Comparison of ENCODE assay signal across 10 mouse cellular contexts in the genomic region with DNA sequence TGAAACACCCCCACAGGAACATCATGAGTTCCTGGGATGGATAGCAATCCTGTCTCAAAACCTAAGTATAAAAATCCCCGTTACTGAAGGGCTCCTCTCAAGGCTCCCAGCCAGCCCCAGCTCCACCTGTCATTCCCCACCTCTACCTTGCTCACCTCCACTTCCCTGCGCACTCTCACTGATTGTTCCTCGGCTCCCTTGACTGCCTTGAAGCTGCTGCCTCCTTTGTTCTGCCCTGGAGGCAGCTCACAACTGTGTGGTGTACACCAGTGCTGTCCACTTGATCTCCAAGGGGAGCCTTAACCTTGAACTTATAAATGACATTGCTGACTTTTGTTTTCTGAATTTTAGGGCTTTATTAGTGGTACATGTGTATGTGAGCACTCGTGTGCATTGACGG. TPM values are rescaled to one million over a fixed set of nuclear protein-coding genes. Genes with fewer than 3 reads are reported as not detected.
A peak's percentile ranks its signal among the peaks of the same experiment; 100 is the strongest.
DNase-seq lines count a peak whose midpoint lies in the region; ATAC-seq lines count a peak whose summit lies in the region.
"Had no signal": no experiment of that assay in that cellular context is flagged by ENCODE, and none has a peak within 500 bp of the region (broad histone marks: within the 10 kb centered on the region; RNA-seq: fewer than 3 reads in every experiment).

No protein-coding gene starts in this region.

- WGBS in forebrain, embryonic 14.5 days, result 72% methylated on average over 5 of the region's 5 CpGs
- WGBS in liver, embryonic 15.5 days (ENCODE audit: insufficient replicate concordance), result 62% methylated on average over 5 of the region's 5 CpGs

- H3K27me3 ChIP-seq in forebrain, embryonic 14.5 days (replicated peaks; ENCODE audit: control insufficient read depth, insufficient read depth, low read length), result no peaks in the 10 kb centered on the region
- H3K27me3 ChIP-seq in liver, embryonic 15.5 days, result no peaks in the 10 kb centered on the region

- H3K4me3 ChIP-seq in forebrain, embryonic 14.5 days (ENCODE audit: low read depth, low read length), result no peak overlapping the region
- H3K4me3 ChIP-seq in liver, embryonic 15.5 days (replicated peaks), result peak overlapping the region; percentile 91

- intact Hi-C loops in left cerebral cortex, postnatal 4 days (cut with DNase I), result no loop called here

- H3K27ac ChIP-seq in forebrain, embryonic 14.5 days (ENCODE audit: low read depth, low read length), result no peak overlapping the region
- H3K27ac ChIP-seq in liver, embryonic 15.5 days (replicated peaks), result no peak overlapping the region

- DNase-seq in adrenal gland, adult (ENCODE audit: inconsistent age in 2 of 2, low spot score in 1 of 2), result peak; percentile 13 to 50
- no peak for DNase-seq in adrenal gland, adult 8-10 months
- DNase-seq in layer of hippocampus, adult 11-12 months (ENCODE audit: low spot score), result peak; percentile 7
- DNase-seq in layer of hippocampus, postnatal 25 days (ENCODE audit: extremely low spot score in 1 of 2, low spot score in 1 of 2), result no peak
- no peak for DNase-seq in forebrain, embryonic 14.5 days (ENCODE audit: low spot score)
- no peak for DNase-seq in ovary, adult 18-20 months (ENCODE audit: low spot score)
- no peak for DNase-seq in left cerebral cortex, postnatal 4 days

- H3K4me1 ChIP-seq in forebrain, embryonic 14.5 days (ENCODE audit: control insufficient read depth, insufficient read depth, low read length), result peaks cover 7% of the 10 kb centered on the region; the same call in 1 of the 2 replicates
- peaks cover 61% of the 10 kb centered on the region for H3K4me1 ChIP-seq in liver, embryonic 15.5 days (replicated peaks)

- H3K36me3 ChIP-seq in forebrain, embryonic 14.5 days (ENCODE audit: control insufficient read depth, insufficient read depth, low read length), result peaks cover 40% of the 10 kb centered on the region
- peaks cover 38% of the 10 kb centered on the region for H3K36me3 ChIP-seq in liver, embryonic 15.5 days (replicated peaks)

- peak overlapping the region; percentile 81; the same call in 1 of the 2 replicates for H3K9ac ChIP-seq in forebrain, embryonic 14.5 days (ENCODE audit: low read length)
- H3K9ac ChIP-seq in liver, embryonic 15.5 days, result no peak overlapping the region

- no peak for ATAC-seq in forebrain, embryonic 14.5 days
- no peak for ATAC-seq in liver, embryonic 15.5 days (ENCODE audit: insufficient read depth)

- no peaks in the 10 kb centered on the region for H3K9me3 ChIP-seq in forebrain, embryonic 14.5 days (replicated peaks; ENCODE audit: control insufficient read depth, low read length)
- no peaks in the 10 kb centered on the region for H3K9me3 ChIP-seq in liver, embryonic 15.5 days (replicated peaks)

- no peak overlapping the region; the same call in 1 of the 2 replicates for H3K4me2 ChIP-seq in forebrain, embryonic 14.5 days (ENCODE audit: low read length)
- peak overlapping the region; percentile 84 for H3K4me2 ChIP-seq in liver, embryonic 15.5 days

RNA-seq across cellular contexts. Expression of gene Ndufb7, which starts 1.7 kb away (rescaled TPM):
- total RNA-seq in adrenal gland, adult 8-10 months (2022), result 100 to 1,000 TPM; 160 to 240 (median 171) TPM
- 100 to 1,000 TPM; 140 to 161 TPM for total RNA-seq in layer of hippocampus, postnatal 25 days (2021)
- polyA plus RNA-seq in forebrain, embryonic 14.5 days (2014; fragmentation: Nextera tagmentation; extraction: Ambion mirVana), result 370 and 449 TPM in 2 replicates
- polyA plus RNA-seq in liver, embryonic 15.5 days (2015; fragmentation: Nextera tagmentation; extraction: Ambion mirVana), result 231 and 237 TPM in 2 replicates
- total RNA-seq in left cerebral cortex, postnatal 4 days (2021), result 100 to 1,000 TPM; 120 to 136 TPM

RNA-seq across cellular contexts. Expression of gene Olfr370, which starts 32.5 kb away (rescaled TPM):
- total RNA-seq in adrenal gland, adult 8-10 months (2022), result not detected
- total RNA-seq in layer of hippocampus, postnatal 25 days (2021), result not detected
- polyA plus RNA-seq in forebrain, embryonic 14.5 days (2014; fragmentation: Nextera tagmentation; extraction: Ambion mirVana), result not detected in 2 replicates
- polyA plus RNA-seq in liver, embryonic 15.5 days (2015; fragmentation: Nextera tagmentation; extraction: Ambion mirVana), result not detected in 2 replicates
- total RNA-seq in left cerebral cortex, postnatal 4 days (2021), result not detected
- total RNA-seq: adrenal gland, adult 2 months; left cerebral cortex, postnatal 14 days had no signal
- polyA plus RNA-seq: adrenal gland, adult 2 months had no signal

RNA-seq across cellular contexts. Expression of gene Tecr, which starts 39.6 kb away (rescaled TPM):
- total RNA-seq in adrenal gland, adult 8-10 months (2022), result 100 to 1,000 TPM; 432 to 499 (median 449) TPM
- total RNA-seq in layer of hippocampus, postnatal 25 days (2021), result 100 to 1,000 TPM; 510 to 556 TPM
- 806 and 815 TPM in 2 replicates for polyA plus RNA-seq in forebrain, embryonic 14.5 days (2014; fragmentation: Nextera tagmentation; extraction: Ambion mirVana)
- 329 and 344 TPM in 2 replicates for polyA plus RNA-seq in liver, embryonic 15.5 days (2015; fragmentation: Nextera tagmentation; extraction: Ambion mirVana)
- 100 to 1,000 TPM; 610 to 661 TPM for total RNA-seq in left cerebral cortex, postnatal 4 days (2021)

RNA-seq across cellular contexts. Expression of gene Dnajb1, which starts 39.9 kb away (rescaled TPM):
- 10 to 100 TPM; 25.6 to 40.4 (median 25.8) TPM for total RNA-seq in adrenal gland, adult 8-10 months (2022)
- total RNA-seq in layer of hippocampus, postnatal 25 days (2021), result 10 to 100 TPM; 30.0 to 40.0 TPM
- 30.1 and 43.0 TPM in 2 replicates for polyA plus RNA-seq in forebrain, embryonic 14.5 days (2014; fragmentation: Nextera tagmentation; extraction: Ambion mirVana)
- polyA plus RNA-seq in liver, embryonic 15.5 days (2015; fragmentation: Nextera tagmentation; extraction: Ambion mirVana), result 52.7 and 56.0 TPM in 2 replicates
- total RNA-seq in left cerebral cortex, postnatal 4 days (2021), result 10 to 100 TPM; 35.3 to 35.9 TPM

Comparison
In these comparisons a context has a peak if more than half of its experiments do, and no peak if none do; other contexts are left out.
1. DNase-seq: peak in adrenal gland, adult (2 of 2) and layer of hippocampus, adult 11-12 months (single experiment); none in adrenal gland, adult 8-10 months (single experiment), layer of hippocampus, postnatal 25 days (0 of 2), forebrain, embryonic 14.5 days (single experiment), ovary, adult 18-20 months (single experiment) and left cerebral cortex, postnatal 4 days (single experiment).